Mouse (Mus musculus): ENCODE data around the gene Klhdc7b. TPM values are rescaled to one million over a fixed set of nuclear protein-coding genes. Genes with fewer than 3 reads are reported as not detected.

The Klhdc7b gene
- polyA plus RNA-seq, 1 experiment, result not detected

DNA sequence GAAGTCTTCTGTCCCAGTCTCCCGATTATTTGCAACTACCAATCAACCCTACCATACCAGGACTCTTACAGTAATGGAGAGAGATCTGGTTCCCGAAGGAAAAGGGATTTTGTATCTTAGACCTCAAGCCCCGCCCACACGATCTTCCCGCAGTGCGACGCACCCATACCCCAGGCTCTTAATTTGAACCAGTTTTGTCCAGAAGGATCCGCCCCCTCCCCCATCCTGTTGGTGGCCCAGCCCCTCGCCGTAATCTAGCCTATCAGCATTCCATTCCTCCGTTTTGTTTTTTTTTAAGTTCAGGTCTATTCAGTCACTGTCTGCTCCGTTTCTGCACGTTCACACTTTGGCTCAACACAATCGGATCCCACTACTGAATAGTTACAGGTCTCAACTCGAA is 28.3 kb upstream of the Klhdc7b start:
- peaks cover 18% of the 10 kb centered on the region for H3K36me3 ChIP-seq (ENCODE audit: control insufficient read depth, insufficient read depth, low read length)
- peak overlapping the region; percentile 91 for H3K4me3 ChIP-seq (ENCODE audit: extremely low read depth, insufficient read depth, insufficient read length)
- no peaks in the 10 kb centered on the region; the same call in 1 of the 2 replicates for H3K4me1 ChIP-seq (ENCODE audit: control insufficient read depth, insufficient read depth, insufficient read length)
- no peak for TF ChIP-seq CTCF (IDR thresholded peaks at IDR 0.05; ENCODE audit: extremely low read depth, insufficient read depth, insufficient read length, insufficient replicate concordance)
- no peak for TF ChIP-seq POLR2A (IDR thresholded peaks at IDR 0.05; ENCODE audit: low read depth, low read length)
- WGBS, result under 1% methylated on average over 15 of the region's 15 CpGs
- peak in 1 of 2 experiments; percentile 14 for DNase-seq (ENCODE audit: low read depth in 1 of 2, low spot score in 2 of 2)
- H3K27ac ChIP-seq (ENCODE audit: insufficient read depth, low read length), result peak overlapping the region; percentile 70; the same call in 1 of the 2 replicates
- no peaks in the 10 kb centered on the region for H3K27me3 ChIP-seq (ENCODE audit: control insufficient read depth, insufficient read depth, low read length)

DNA sequence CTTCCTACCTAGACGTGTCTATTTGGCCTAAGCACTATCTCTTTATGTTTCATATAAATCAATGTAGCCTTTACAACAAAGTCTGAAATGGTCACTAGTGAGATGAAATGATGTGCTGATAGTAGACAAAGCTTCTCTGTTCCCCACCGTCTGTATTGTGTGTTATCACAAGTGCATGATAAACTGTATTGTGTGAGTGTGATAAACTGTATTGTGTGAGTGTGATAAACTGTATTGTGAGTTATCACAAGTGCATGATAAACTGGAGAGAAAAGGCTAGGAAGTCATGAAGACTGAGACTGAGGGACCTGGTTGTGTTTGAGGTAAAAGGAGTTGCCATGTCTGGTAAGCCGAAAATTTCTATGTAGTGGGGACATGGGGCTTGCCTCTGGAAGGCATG is 25.9 kb upstream of the Klhdc7b start:
- no peak for TF ChIP-seq POLR2A (IDR thresholded peaks at IDR 0.05; ENCODE audit: low read depth, low read length)
- no peak for TF ChIP-seq CTCF (IDR thresholded peaks at IDR 0.05; ENCODE audit: extremely low read depth, insufficient read depth, insufficient read length, insufficient replicate concordance)
- Histone ChIP-seq H3K27ac (ENCODE audit: insufficient read depth, low read length) (no peak overlapping the region), H3K4me1 (ENCODE audit: control insufficient read depth, insufficient read depth, insufficient read length) (no peaks in the 10 kb centered on the region; the same call in 1 of the 2 replicates), H3K27me3 (ENCODE audit: control insufficient read depth, insufficient read depth, low read length) (no peaks in the 10 kb centered on the region), H3K36me3 (ENCODE audit: control insufficient read depth, insufficient read depth, low read length) (peaks cover 15% of the 10 kb centered on the region), H3K4me3 (ENCODE audit: extremely low read depth, insufficient read depth, insufficient read length) (no peak overlapping the region)
- 80% methylated on average over 3 of the region's 3 CpGs for WGBS
- no peak for DNase-seq (ENCODE audit: low read depth in 1 of 2, low spot score in 2 of 2)

DNA sequence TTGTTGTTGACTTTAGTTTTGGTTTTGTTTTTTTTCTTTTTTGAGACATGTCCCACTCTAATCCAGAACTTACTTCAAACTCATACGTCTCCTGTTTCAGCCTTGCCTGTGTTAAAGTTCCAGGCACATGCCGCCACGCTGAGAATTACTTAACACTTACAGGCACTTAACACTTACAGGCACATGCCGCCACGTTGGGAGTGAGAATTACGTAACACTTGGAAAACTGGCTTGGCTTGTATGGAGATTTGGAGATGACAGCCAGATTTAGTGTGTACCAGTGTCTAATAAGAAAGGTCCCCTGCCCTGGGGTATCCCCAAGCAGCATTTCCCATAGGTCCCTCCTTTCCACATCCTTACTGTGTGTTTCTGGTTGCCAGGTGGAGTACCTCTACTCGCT is 21.7 kb upstream of the Klhdc7b start:
- H3K27ac ChIP-seq (ENCODE audit: insufficient read depth, low read length), result no peak overlapping the region
- no peaks in the 10 kb centered on the region for H3K27me3 ChIP-seq (ENCODE audit: control insufficient read depth, insufficient read depth, low read length)
- peaks cover 41% of the 10 kb centered on the region for H3K36me3 ChIP-seq (ENCODE audit: control insufficient read depth, insufficient read depth, low read length)
- no peaks in the 10 kb centered on the region for H3K4me1 ChIP-seq (ENCODE audit: control insufficient read depth, insufficient read depth, insufficient read length)
- TF ChIP-seq CTCF (IDR thresholded peaks at IDR 0.05; ENCODE audit: extremely low read depth, insufficient read depth, insufficient read length, insufficient replicate concordance) (no peak), POLR2A (IDR thresholded peaks at IDR 0.05; ENCODE audit: low read depth, low read length) (no peak)
- no peak for DNase-seq (ENCODE audit: low read depth in 1 of 2, low spot score in 2 of 2)
- no peak overlapping the region for H3K4me3 ChIP-seq (ENCODE audit: extremely low read depth, insufficient read depth, insufficient read length)
- 94% methylated on average over 7 of the region's 7 CpGs for WGBS

DNA sequence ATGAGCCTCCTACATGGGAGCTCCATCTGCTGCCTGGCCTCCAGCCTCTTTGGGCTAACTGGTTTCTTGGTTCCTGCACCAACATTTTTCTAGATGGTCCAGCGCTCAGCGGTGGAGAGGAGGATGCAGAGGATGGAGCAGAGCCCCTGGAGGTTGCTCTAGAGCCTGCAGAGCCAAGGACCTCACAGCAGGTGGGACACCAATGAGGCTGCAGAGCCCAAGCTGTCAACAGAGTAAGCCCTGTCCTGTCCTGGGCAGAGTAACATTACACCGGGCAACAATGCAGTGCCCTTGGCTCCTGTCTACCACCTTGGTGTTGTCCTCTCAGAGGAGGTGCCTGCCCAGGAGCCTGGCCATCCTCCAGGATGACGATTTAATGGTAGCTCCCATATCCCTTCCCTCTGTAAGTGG is 19.6 kb upstream of the Klhdc7b start:
- H3K27ac ChIP-seq (ENCODE audit: insufficient read depth, low read length), result no peak overlapping the region
- WGBS, result 96% methylated on average over 4 of the region's 4 CpGs
- no peaks in the 10 kb centered on the region for H3K4me1 ChIP-seq (ENCODE audit: control insufficient read depth, insufficient read depth, insufficient read length)
- no peak overlapping the region for H3K4me3 ChIP-seq (ENCODE audit: extremely low read depth, insufficient read depth, insufficient read length)
- TF ChIP-seq CTCF (IDR thresholded peaks at IDR 0.05; ENCODE audit: extremely low read depth, insufficient read depth, insufficient read length, insufficient replicate concordance) (no peak), POLR2A (IDR thresholded peaks at IDR 0.05; ENCODE audit: low read depth, low read length) (no peak)
- no peak for DNase-seq (ENCODE audit: low read depth in 1 of 2, low spot score in 2 of 2)
- no peaks in the 10 kb centered on the region for H3K27me3 ChIP-seq (ENCODE audit: control insufficient read depth, insufficient read depth, low read length)
- peaks cover 56% of the 10 kb centered on the region for H3K36me3 ChIP-seq (ENCODE audit: control insufficient read depth, insufficient read depth, low read length)

DNA sequence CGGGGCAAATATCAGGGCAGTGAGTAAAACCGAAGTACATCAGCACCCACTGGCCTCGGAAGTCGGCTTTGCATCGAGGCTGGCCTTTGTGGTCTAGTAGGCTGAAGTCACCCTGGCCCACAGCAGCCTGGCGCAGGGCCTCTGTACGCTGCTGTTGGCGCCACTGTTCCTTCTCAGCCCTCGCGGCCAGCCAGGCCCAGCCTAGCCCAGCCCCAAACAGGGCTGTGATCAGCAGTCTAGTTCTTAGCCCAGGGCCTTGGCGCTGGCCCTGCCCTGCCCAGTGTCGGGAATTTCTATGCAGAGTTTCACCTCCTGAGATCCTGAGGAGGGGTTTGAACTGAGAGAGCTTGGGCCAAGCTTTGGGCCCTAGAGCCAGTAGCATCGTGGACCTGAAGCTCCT is 12.6 kb upstream of the Klhdc7b start:
- WGBS, result 86% methylated on average over 13 of the region's 13 CpGs
- Histone ChIP-seq H3K27ac (ENCODE audit: insufficient read depth, low read length) (no peak overlapping the region), H3K4me1 (ENCODE audit: control insufficient read depth, insufficient read depth, insufficient read length) (peaks cover 8% of the 10 kb centered on the region; the same call in 1 of the 2 replicates), H3K36me3 (ENCODE audit: control insufficient read depth, insufficient read depth, low read length) (peaks cover 41% of the 10 kb centered on the region), H3K4me3 (ENCODE audit: extremely low read depth, insufficient read depth, insufficient read length) (no peak overlapping the region), H3K27me3 (ENCODE audit: control insufficient read depth, insufficient read depth, low read length) (no peaks in the 10 kb centered on the region)
- no peak for DNase-seq (ENCODE audit: low read depth in 1 of 2, low spot score in 2 of 2)
- TF ChIP-seq CTCF (IDR thresholded peaks at IDR 0.05; ENCODE audit: extremely low read depth, insufficient read depth, insufficient read length, insufficient replicate concordance) (no peak), POLR2A (IDR thresholded peaks at IDR 0.05; ENCODE audit: low read depth, low read length) (no peak)

DNA sequence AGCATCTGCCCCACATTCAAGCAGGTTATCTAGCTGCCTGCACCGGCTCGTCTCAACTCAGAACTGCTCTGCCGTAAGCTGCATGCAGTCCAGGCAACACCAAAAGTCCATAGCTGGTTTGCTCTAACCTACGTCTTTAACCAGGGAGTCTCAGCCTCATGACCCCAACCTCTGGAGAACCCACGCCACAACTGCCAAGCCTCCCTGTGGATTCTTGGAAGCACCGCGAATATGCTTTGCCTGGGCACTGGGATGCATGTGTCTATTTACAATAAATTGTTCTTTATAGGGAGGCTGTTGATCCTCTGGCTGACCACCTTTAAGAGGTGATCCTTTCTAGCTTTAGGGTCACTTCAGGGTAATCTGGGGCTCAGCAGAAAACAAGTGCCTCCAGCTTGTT is 12.2 kb upstream of the Klhdc7b start:
- WGBS, result 94% methylated on average over 7 of the region's 7 CpGs
- no peaks in the 10 kb centered on the region for H3K27me3 ChIP-seq (ENCODE audit: control insufficient read depth, insufficient read depth, low read length)
- no peak overlapping the region for H3K4me3 ChIP-seq (ENCODE audit: extremely low read depth, insufficient read depth, insufficient read length)
- no peak for TF ChIP-seq CTCF (IDR thresholded peaks at IDR 0.05; ENCODE audit: extremely low read depth, insufficient read depth, insufficient read length, insufficient replicate concordance)
- no peak for TF ChIP-seq POLR2A (IDR thresholded peaks at IDR 0.05; ENCODE audit: low read depth, low read length)
- DNase-seq (ENCODE audit: low read depth in 1 of 2, low spot score in 2 of 2), result no peak
- peaks cover 40% of the 10 kb centered on the region for H3K36me3 ChIP-seq (ENCODE audit: control insufficient read depth, insufficient read depth, low read length)
- H3K27ac ChIP-seq (ENCODE audit: insufficient read depth, low read length), result no peak overlapping the region
- H3K4me1 ChIP-seq (ENCODE audit: control insufficient read depth, insufficient read depth, insufficient read length), result peaks cover 8% of the 10 kb centered on the region; the same call in 1 of the 2 replicates

DNA sequence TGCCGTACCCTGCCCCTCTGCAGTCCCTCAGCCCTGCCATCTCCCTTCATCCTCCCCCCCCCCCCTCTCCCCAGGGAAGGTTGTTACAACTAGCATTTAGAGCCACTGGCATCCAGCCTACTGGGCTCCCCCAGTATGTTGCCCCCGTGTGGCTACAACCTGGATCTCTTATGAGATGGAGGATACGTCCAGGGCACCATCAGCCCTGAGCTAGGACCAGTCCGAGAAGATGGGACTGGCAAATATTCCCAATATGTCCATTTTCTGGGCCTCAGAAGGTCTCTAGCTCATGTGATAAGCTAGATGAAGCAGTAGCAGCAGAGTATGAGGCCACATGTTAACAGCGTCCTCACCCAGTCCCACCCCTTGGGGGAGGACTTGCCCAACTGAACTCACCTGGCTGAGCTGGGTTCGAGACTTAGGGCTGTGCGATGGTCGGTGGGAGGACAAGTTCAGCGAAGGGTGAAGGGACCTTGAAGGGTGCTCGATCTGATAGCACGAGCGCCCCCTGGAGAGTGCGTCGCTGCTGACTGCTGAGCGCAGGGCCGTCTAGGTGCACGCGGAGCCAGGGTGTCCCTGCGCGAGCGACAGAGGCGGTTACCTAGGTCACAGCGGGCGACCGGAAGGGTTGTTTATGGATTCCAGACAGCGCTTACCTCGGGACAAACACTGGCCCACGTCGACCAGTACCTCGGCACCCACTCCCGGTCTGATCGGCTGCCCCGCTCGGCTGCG is 11.5 kb upstream of the Klhdc7b start:
- H3K36me3 ChIP-seq (ENCODE audit: control insufficient read depth, insufficient read depth, low read length), result peaks cover 37% of the 10 kb centered on the region
- peaks cover 8% of the 10 kb centered on the region; the same call in 1 of the 2 replicates for H3K4me1 ChIP-seq (ENCODE audit: control insufficient read depth, insufficient read depth, insufficient read length)
- peak overlapping the region; percentile 96 for H3K27ac ChIP-seq (ENCODE audit: insufficient read depth, low read length)
- WGBS, result 2% methylated on average over 35 of the region's 35 CpGs
- peak overlapping the region; percentile 73 for H3K4me3 ChIP-seq (ENCODE audit: extremely low read depth, insufficient read depth, insufficient read length)
- TF ChIP-seq CTCF (IDR thresholded peaks at IDR 0.05; ENCODE audit: extremely low read depth, insufficient read depth, insufficient read length, insufficient replicate concordance) (peak; percentile 72), POLR2A (IDR thresholded peaks at IDR 0.05; ENCODE audit: low read depth, low read length) (no peak)
- peak; percentile 78 to 84 for DNase-seq (ENCODE audit: low read depth in 1 of 2, low spot score in 2 of 2)
- peaks cover under 1% of the 10 kb centered on the region; the same call in 1 of the 2 replicates for H3K27me3 ChIP-seq (ENCODE audit: control insufficient read depth, insufficient read depth, low read length)

All from spleen, adult 2 months (tissue).